Mouse (Mus musculus) MEL (cell line): ENCODE measurements around the gene Pin1. TPM values are rescaled to one million over a fixed set of nuclear protein-coding genes. Genes with fewer than 3 reads are reported as not detected.

Source experiments
- DNase-seq: peaks from one replicate; pipeline ENCODE4 v3.0.0; 2011; ENCODE audit warnings: low read depth, low spot score
- H3K27ac ChIP-seq: 2 replicates; pipeline ENCODE4 v1.5.1; 2012; ENCODE audit warnings: low read depth, mild to moderate bottlenecking, control low read depth, low read length, moderate library complexity; ENCODE audit not compliant: control insufficient read depth
- H3K27me3 ChIP-seq, 2 experiments: fragments of 150-350 bp in 1 of 2; sonication (generic) in 1 of 2; 2 replicates each; pipeline ENCODE4 v1.6.1; 2012; ENCODE audit warnings: low read length in 2 of 2, mild to moderate bottlenecking in 2 of 2, improper control_type of control experiment in 1 of 2, moderate library complexity in 1 of 2; ENCODE audit not compliant: insufficient read depth in 2 of 2, control insufficient read depth in 1 of 2
- H3K36me3 ChIP-seq, 2 experiments: 2 replicates each; pipeline ENCODE4 v1.6.1; 2012 to 2014; ENCODE audit warnings: low read length in 2 of 2, improper control_type of control experiment in 1 of 2, inconsistent platforms in 1 of 2, mild to moderate bottlenecking in 1 of 2; ENCODE audit not compliant: insufficient read depth in 2 of 2, control insufficient read depth in 1 of 2
- H3K4me1 ChIP-seq, 2 experiments: fragments of 150-350 bp in 1 of 2; sonication (generic) in 1 of 2; 2 replicates each; pipeline ENCODE4 v1.6.1; 2012; ENCODE audit warnings: low read length in 2 of 2, improper control_type of control experiment in 1 of 2, mild to moderate bottlenecking in 1 of 2; ENCODE audit not compliant: insufficient read depth in 2 of 2, control insufficient read depth in 1 of 2
- H3K4me3 ChIP-seq, 2 experiments: fragments of 150-350 bp in 1 of 2; sonication (generic) in 1 of 2; 2 replicates each; pipeline ENCODE4 v1.5.1; 2012; ENCODE audit warnings: low read depth in 2 of 2, low read length in 2 of 2, mild to moderate bottlenecking in 2 of 2, moderate library complexity in 2 of 2, control low read depth in 1 of 2, improper control_type of control experiment in 1 of 2; ENCODE audit not compliant: control insufficient read depth in 1 of 2, insufficient read depth in 1 of 2
- H3K79me2 ChIP-seq: 2 replicates; pipeline ENCODE4 v1.6.1; 2012; ENCODE audit warnings: mild to moderate bottlenecking, low read length, moderate library complexity; ENCODE audit not compliant: control insufficient read depth, poor library complexity, insufficient read depth
- H3K9ac ChIP-seq: 2 replicates; pipeline ENCODE4 v1.6.1; 2012; ENCODE audit warnings: low read depth, mild to moderate bottlenecking, control low read depth, low read length, moderate library complexity; ENCODE audit not compliant: control insufficient read depth, poor library complexity, severe bottlenecking
- H3K9me3 ChIP-seq: fragments of 150-350 bp; sonication (generic); replicated peaks from 2 replicates; pipeline ENCODE4 v1.6.1; 2012; ENCODE audit warnings: mild to moderate bottlenecking, low read length, improper control_type of control experiment, moderate library complexity; ENCODE audit not compliant: insufficient read depth
- BHLHE40 ChIP-seq: IDR thresholded peaks from 2 replicates; pipeline ENCODE4 v1.6.1; 2012; ENCODE audit warnings: low read depth, mild to moderate bottlenecking, inconsistent platforms, low read length, improper control_type of control experiment, borderline replicate concordance
- CHD1 ChIP-seq: IDR thresholded peaks from 2 replicates; pipeline ENCODE4 v1.6.1; 2012; ENCODE audit warnings: low read depth, mild to moderate bottlenecking, inconsistent platforms, low read length, improper control_type of control experiment
- CTCF ChIP-seq, 3 experiments: IDR thresholded peaks in 2 of 3; conservative IDR thresholded peaks in 1 of 3; 2 replicates each; pipeline ENCODE4 v1.5.1; 2011 to 2012; ENCODE audit warnings: low read length in 3 of 3, low read depth in 2 of 3, mild to moderate bottlenecking in 2 of 3, improper control_type of control experiment in 1 of 3, inconsistent platforms in 1 of 3, mixed read lengths in 1 of 3, moderate library complexity in 1 of 3; ENCODE audit not compliant: control insufficient read depth in 1 of 3, insufficient read depth in 1 of 3, poor library complexity in 1 of 3, severe bottlenecking in 1 of 3
- E2F4 ChIP-seq: IDR thresholded peaks from 2 replicates; pipeline ENCODE4 v1.6.1; 2011; ENCODE audit warnings: low read depth, low read length, improper control_type of control experiment, borderline replicate concordance
- EP300 ChIP-seq, 2 experiments: IDR thresholded peaks; 2 replicates each; pipeline ENCODE4 v1.6.1; 2011; ENCODE audit warnings: improper control_type of control experiment in 2 of 2, low read length in 2 of 2, low read depth in 1 of 2, mild to moderate bottlenecking in 1 of 2
- ETS1 ChIP-seq: IDR thresholded peaks from 2 replicates; pipeline ENCODE4 v1.6.1; 2012; ENCODE audit warnings: low read depth, mild to moderate bottlenecking, inconsistent platforms, low read length, improper control_type of control experiment, moderate library complexity
- GABPA ChIP-seq: IDR thresholded peaks from 2 replicates; pipeline ENCODE4 v1.6.1; 2012; ENCODE audit warnings: low read depth, mild to moderate bottlenecking, inconsistent platforms, low read length, improper control_type of control experiment, moderate library complexity
- GATA1 ChIP-seq: IDR thresholded peaks from 2 replicates; pipeline ENCODE4 v1.6.1; 2011; ENCODE audit warnings: low read depth, low read length, improper control_type of control experiment
- JUND ChIP-seq: IDR thresholded peaks from 2 replicates; pipeline ENCODE4 v1.6.1; 2011; ENCODE audit warnings: low read depth, mild to moderate bottlenecking, improper control_type of control experiment, low read length
- MAFK ChIP-seq: IDR thresholded peaks from 2 replicates; pipeline ENCODE4 v1.6.1; 2011; ENCODE audit warnings: low read depth, mild to moderate bottlenecking, low read length, improper control_type of control experiment, borderline replicate concordance
- MAX ChIP-seq: IDR thresholded peaks from 2 replicates; pipeline ENCODE4 v1.6.1; 2011; ENCODE audit warnings: low read length, improper control_type of control experiment
- MAZ ChIP-seq: IDR thresholded peaks from 2 replicates; pipeline ENCODE4 v1.6.1; 2012; ENCODE audit warnings: low read depth, mild to moderate bottlenecking, inconsistent platforms, low read length, improper control_type of control experiment
- MYB ChIP-seq: IDR thresholded peaks from 2 replicates; pipeline ENCODE4 v1.6.1; 2011; ENCODE audit warnings: mild to moderate bottlenecking, low read depth, low read length, improper control_type of control experiment
- NELFE ChIP-seq: IDR thresholded peaks from 2 replicates; pipeline ENCODE4 v1.6.1; 2011; ENCODE audit warnings: low read depth, low read length, improper control_type of control experiment
- POLR2A ChIP-seq, 2 experiments: IDR thresholded peaks; 2 replicates each; pipeline ENCODE4 v1.6.1; 2011 to 2012; ENCODE audit warnings: low read length in 2 of 2, mild to moderate bottlenecking in 2 of 2, control low read depth in 1 of 2, improper control_type of control experiment in 1 of 2, low read depth in 1 of 2, moderate library complexity in 1 of 2; ENCODE audit not compliant: control insufficient read depth in 1 of 2, insufficient read depth in 1 of 2, poor library complexity in 1 of 2
- POLR2AphosphoS5 ChIP-seq: IDR thresholded peaks from 2 replicates; pipeline ENCODE4 v1.6.1; 2012; ENCODE audit warnings: low read depth, borderline replicate concordance, mild to moderate bottlenecking, inconsistent platforms, low read length, moderate library complexity, mixed read lengths
- RAD21 ChIP-seq: IDR thresholded peaks from 2 replicates; pipeline ENCODE4 v1.6.1; 2011; ENCODE audit warnings: mild to moderate bottlenecking, low read depth, low read length, improper control_type of control experiment
- SIN3A ChIP-seq: IDR thresholded peaks from 2 replicates; pipeline ENCODE4 v1.6.1; 2012; ENCODE audit warnings: low read length, improper control_type of control experiment, inconsistent platforms
- SMC3 ChIP-seq: IDR thresholded peaks from 2 replicates; pipeline ENCODE4 v1.6.1; 2011; ENCODE audit warnings: low read depth, low read length, improper control_type of control experiment
- TBP ChIP-seq: IDR thresholded peaks from 2 replicates; pipeline ENCODE4 v1.8.0; 2011; ENCODE audit warnings: low read depth, low read length, improper control_type of control experiment
- TCF12 ChIP-seq: IDR thresholded peaks from 2 replicates; pipeline ENCODE4 v1.6.1; 2014; ENCODE audit warnings: low read depth, mild to moderate bottlenecking, inconsistent platforms, low read length, improper control_type of control experiment, moderate library complexity
- UBTF ChIP-seq: IDR thresholded peaks from 2 replicates; pipeline ENCODE4 v1.6.1; 2012; ENCODE audit warnings: low read depth, mild to moderate bottlenecking, inconsistent platforms, low read length, improper control_type of control experiment, moderate library complexity, borderline replicate concordance; ENCODE audit not compliant: insufficient read depth
- USF2 ChIP-seq, 2 experiments: IDR thresholded peaks; 2 replicates each; pipeline ENCODE4 v1.6.1; 2011 to 2012; ENCODE audit warnings: improper control_type of control experiment in 2 of 2, low read length in 2 of 2, borderline replicate concordance in 1 of 2, inconsistent platforms in 1 of 2, low read depth in 1 of 2, mild to moderate bottlenecking in 1 of 2; ENCODE audit not compliant: insufficient read depth in 1 of 2
- ZMIZ1 ChIP-seq: IDR thresholded peaks from 2 replicates; pipeline ENCODE4 v1.6.1; 2012; ENCODE audit warnings: low read depth, mild to moderate bottlenecking, inconsistent platforms, low read length, improper control_type of control experiment, moderate library complexity
- polyA plus RNA-seq, 2 experiments: library from polyadenylated mRNA; stranded (reverse) in 1 of 2; unstranded in 1 of 2; fragments of >175 nt in 1 of 2; fragments of >200 nt in 1 of 2; gene quantifications; 2 replicates each; pipeline versions ENCODE4 v1.2.1 to v1.2.4; 2012; ENCODE audit warnings: low replicate concordance in 2 of 2, low read depth in 1 of 2; ENCODE audit not compliant: insufficient read length in 2 of 2, insufficient read depth in 1 of 2, missing spikeins in 1 of 2
- total RNA-seq: library from RNA; depleted of rRNA; stranded (reverse); fragments of 300-350 nt; gene quantifications from 2 replicates; pipeline ENCODE4 v1.2.3, GENCODE M21; 2012

The Pin1 gene
- total and polyA plus RNA-seq, 3 experiments, result 136 to 202 (median 201) TPM

GRCm38 (mm10) chr9:20642101-20642895 lies 9.6 kb upstream of the Pin1 start, which contains the start of gene Ubl5:
TSS of gene Ubl5 (plus strand) at chr9:20642878.
- peaks cover 14 to 24% of the 10 kb centered on the region in 2 experiments for H3K36me3 ChIP-seq
- no peak within 1 kb of the TSS for H3K27ac ChIP-seq
- H3K27me3 ChIP-seq, result no peaks in the 10 kb centered on the region
- H3K9ac ChIP-seq, result peak within 1 kb of the TSS; percentile 80
- peak within 1 kb of the TSS; percentile 83 to 93 for H3K4me3 ChIP-seq
- TF ChIP-seq MAFK (no peak), E2F4 (no peak), RAD21 (no peak), CHD1 (no peak), SMC3 (no peak), NELFE (no peak), MAZ (no peak), MYB (no peak), UBTF (no peak)
- H3K4me1 ChIP-seq, result peaks cover 3 to 16% of the 10 kb centered on the region in 2 experiments
- peak; percentile 92 for DNase-seq
- H3K79me2 ChIP-seq, result peaks cover 66% of the 10 kb centered on the region
- no peaks in the 10 kb centered on the region for H3K9me3 ChIP-seq

- H3K4me1 ChIP-seq, result peaks cover 3 to 16% of the 10 kb centered on the region in 2 experiments
- peaks cover 66% of the 10 kb centered on the region for H3K79me2 ChIP-seq
- no peaks in the 10 kb centered on the region for H3K27me3 ChIP-seq
- no peak overlapping the region for H3K27ac ChIP-seq
- TF ChIP-seq POLR2A (IDR thresholded peaks at IDR 0.05; ENCODE audit: control insufficient read depth in 1 of 2, insufficient read depth in 1 of 2, low read depth in 1 of 2, low read length in 2 of 2, poor library complexity in 1 of 2), result peak; percentile 46 to 74; a peak in 3 of 4 replicates
- TF ChIP-seq SIN3A, result no peak
- TF ChIP-seq TBP, result peak; percentile 78; the same call in 1 of the 2 replicates
- TF ChIP-seq E2F4, result no peak
- no peak for TF ChIP-seq NELFE
- 0 out of 6 replicates have a peak, but pooled peaks of 1 of the 3 experiments have one; percentile 2 for TF ChIP-seq CTCF (IDR thresholded peaks at IDR 0.05 in 2 of 3, conservative IDR thresholded peaks at IDR 0.05 in 1 of 3; ENCODE audit: control insufficient read depth in 1 of 3, insufficient read depth in 1 of 3, low read depth in 2 of 3, low read length in 3 of 3, poor library complexity in 1 of 3, severe bottlenecking in 1 of 3)
- H3K36me3 ChIP-seq, result peaks cover 10 to 24% of the 10 kb centered on the region in 2 experiments
- peak; percentile 100 for DNase-seq
- H3K4me3 ChIP-seq, result peak overlapping the region; percentile 83 to 93
- H3K9me3 ChIP-seq, result no peaks in the 10 kb centered on the region
- H3K9ac ChIP-seq, result peak overlapping the region; percentile 80
Measured at GRCm38 (mm10) chr9:20642896-20643466, 8.9 kb upstream of the Pin1 start.

GRCm38 (mm10) chr9:20643781-20644180 lies 8.1 kb upstream of the Pin1 start:
- no peaks in the 10 kb centered on the region for H3K9me3 ChIP-seq
- peaks cover 66% of the 10 kb centered on the region for H3K79me2 ChIP-seq
- H3K27me3 ChIP-seq, result no peaks in the 10 kb centered on the region
- peak overlapping the region; percentile 80 for H3K9ac ChIP-seq
- peak overlapping the region; percentile 83 to 93 for H3K4me3 ChIP-seq
- H3K27ac ChIP-seq, result peak overlapping the region; percentile 83
- peak; percentile 66 for DNase-seq
- peaks cover 10 to 24% of the 10 kb centered on the region in 2 experiments for H3K36me3 ChIP-seq
- H3K4me1 ChIP-seq, result peaks cover 3 to 16% of the 10 kb centered on the region in 2 experiments
- TF ChIP-seq USF2 (IDR thresholded peaks at IDR 0.05; ENCODE audit: borderline replicate concordance in 1 of 2, insufficient read depth in 1 of 2, low read depth in 1 of 2, low read length in 2 of 2) (no peak), GATA1 (no peak), ETS1 (no peak), MAX (no peak), MAZ (no peak), POLR2AphosphoS5 (no peak), BHLHE40 (no peak), CHD1 (no peak), NELFE (no peak), ZMIZ1 (no peak), JUND (no peak), EP300 (IDR thresholded peaks at IDR 0.05; ENCODE audit: low read depth in 1 of 2, low read length in 2 of 2) (no peak), TCF12 (no peak), GABPA (no peak)
